Mouse (Mus musculus) E14TG2a.4 (cell line): ENCODE results near the gene Gas7.

Experiments
- CTCF ChIP-seq: conservative IDR thresholded peaks from 2 replicates; pipeline ENCODE4 v1.5.1; 2014; ENCODE audit warnings: low read length
- POU5F1 ChIP-seq: IDR thresholded peaks from 2 replicates; pipeline ENCODE4 v1.6.1; 2014; ENCODE audit warnings: low read length, borderline replicate concordance

DNA sequence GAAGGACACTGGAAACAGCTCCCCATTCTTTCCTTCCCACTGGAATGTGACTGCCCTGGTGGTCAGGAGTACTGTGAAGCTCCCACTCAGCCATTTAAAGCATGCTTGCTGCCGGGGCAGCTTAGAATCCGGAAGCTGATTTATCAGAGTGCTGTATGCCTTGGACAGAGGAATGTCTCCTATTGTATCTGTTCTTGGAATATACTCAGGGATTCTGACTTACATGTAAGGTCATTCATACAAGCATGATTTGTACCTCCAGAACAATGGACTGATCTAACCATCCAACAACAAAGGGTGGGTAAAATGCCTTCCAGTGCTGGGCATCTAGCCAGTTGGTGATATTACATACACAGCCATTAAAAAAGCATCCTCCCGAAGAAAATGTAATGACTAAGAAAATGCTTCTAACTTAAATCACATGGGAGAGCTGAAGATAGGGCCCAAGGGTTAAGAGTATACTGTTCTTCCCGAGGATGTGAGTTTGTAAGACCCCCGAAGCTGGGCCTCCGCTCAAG is 189.5 kb downstream of the Gas7 start:
- no peak for TF ChIP-seq CTCF
- no peak for TF ChIP-seq POU5F1
